8 mouse cellular contexts compared by ENCODE assay signal in genomic region chr13:44868037-44868650, GRCm38 (mm10).
DNase-seq lines count a peak whose midpoint lies in the region; ATAC-seq lines count a peak whose summit lies in the region.

No protein-coding gene starts in this region.

- no peak overlapping the region for H3K27ac ChIP-seq in heart, embryonic 12.5 days (ENCODE audit: poor library complexity, severe bottlenecking)
- H3K27ac ChIP-seq in intestine, embryonic 16.5 days (ENCODE audit: low read length): no peak overlapping the region

- WGBS in heart, embryonic 12.5 days: 70% methylated on average over 4 of the region's 4 CpGs
- 61% methylated on average over 4 of the region's 4 CpGs for WGBS in intestine, embryonic 16.5 days

- no peaks in the 10 kb centered on the region for H3K9me3 ChIP-seq in heart, embryonic 12.5 days (replicated peaks)
- no peaks in the 10 kb centered on the region for H3K9me3 ChIP-seq in intestine, embryonic 16.5 days (ENCODE audit: control insufficient read depth, low read length)

- no peak overlapping the region for H3K4me3 ChIP-seq in heart, embryonic 12.5 days
- no peak overlapping the region for H3K4me3 ChIP-seq in intestine, embryonic 16.5 days (ENCODE audit: low read length)

- H3K27me3 ChIP-seq in heart, embryonic 12.5 days (replicated peaks): no peaks in the 10 kb centered on the region
- H3K27me3 ChIP-seq in intestine, embryonic 16.5 days (replicated peaks; ENCODE audit: control insufficient read depth, insufficient read depth, low read length): no peaks in the 10 kb centered on the region

- no peak overlapping the region for H3K9ac ChIP-seq in heart, embryonic 12.5 days
- H3K9ac ChIP-seq in intestine, embryonic 16.5 days (ENCODE audit: low read depth, low read length): no peak overlapping the region

- DNase-seq in heart, adult 11 months: peak; percentile 59
- peak; percentile 67 to 71 for DNase-seq in cerebellum, postnatal 14 days
- peak; percentile 30 to 46 for DNase-seq in layer of hippocampus, adult 8-10 months (ENCODE audit: low spot score in 2 of 2)
- DNase-seq in right cerebral cortex, adult 18-20 months: peak; percentile 41
- no peak for DNase-seq in spleen, postnatal 14 days (ENCODE audit: low spot score in 2 of 2)
- no peak for DNase-seq in thymus, postnatal 36 days

- ATAC-seq in heart, embryonic 12.5 days (ENCODE audit: insufficient number of reproducible peaks, low FRiP score): no peak
- ATAC-seq in intestine, embryonic 16.5 days: no peak

- H3K4me1 ChIP-seq in heart, embryonic 12.5 days (replicated peaks): peaks cover 21% of the 10 kb centered on the region
- no peaks in the 10 kb centered on the region for H3K4me1 ChIP-seq in intestine, embryonic 16.5 days (ENCODE audit: control insufficient read depth, insufficient read depth, low read length)

- H3K4me2 ChIP-seq in heart, embryonic 12.5 days: no peak overlapping the region
- no peak overlapping the region for H3K4me2 ChIP-seq in intestine, embryonic 16.5 days (ENCODE audit: low read depth, low read length)

- 0 out of 2 replicates have a peak, but pooled peaks cover 6% of the 10 kb centered on the region for H3K36me3 ChIP-seq in heart, embryonic 12.5 days
- H3K36me3 ChIP-seq in intestine, embryonic 16.5 days (ENCODE audit: control insufficient read depth, insufficient read depth, low read length): no peaks in the 10 kb centered on the region

Comparison
In these comparisons a context has a peak if more than half of its experiments do, and no peak if none do; other contexts are left out.
1. DNase-seq: peak in heart, adult 11 months (single experiment), cerebellum, postnatal 14 days (2 of 2), layer of hippocampus, adult 8-10 months (2 of 2) and right cerebral cortex, adult 18-20 months (single experiment); none in spleen, postnatal 14 days (0 of 2) and thymus, postnatal 36 days (0 of 2).